Mouse (Mus musculus): Measurements from ENCODE around the gene AC124502.3. TPM values are rescaled to one million over a fixed set of nuclear protein-coding genes. Genes with fewer than 3 reads are reported as not detected.

AC124502.3 gene
- polyA plus RNA-seq, 1 experiment from 2014 or later, result 4.0 TPM

- Histone ChIP-seq H3K36me3 (peaks cover 38% of the 10 kb centered on the region), H3K9me3 (replicated peaks) (no peaks in the 10 kb centered on the region), H3K4me1 (peaks cover 62% of the 10 kb centered on the region), H3K27me3 (no peaks in the 10 kb centered on the region), H3K4me2 (replicated peaks) (peak overlapping the region; percentile 93), H3K27ac (peak overlapping the region; percentile 94), H3K9ac (peak overlapping the region; percentile 94), H3K4me3 (peak overlapping the region; percentile 81)
- ATAC-seq (ENCODE audit: low FRiP score), result peak; percentile 5; the same call in 1 of the 2 replicates
- 36% methylated on average over 11 of the region's 11 CpGs for WGBS
These were observed 56.2 kb downstream of the AC124502.3 start for GRCm38 (mm10) chr19:5094746-5095417.

- Histone ChIP-seq H3K36me3 (peaks cover 42% of the 10 kb centered on the region), H3K4me1 (peaks cover 64% of the 10 kb centered on the region), H3K27ac (peak overlapping the region; percentile 94), H3K4me2 (replicated peaks) (peak overlapping the region; percentile 93), H3K27me3 (no peaks in the 10 kb centered on the region), H3K9me3 (replicated peaks) (no peaks in the 10 kb centered on the region), H3K9ac (peak overlapping the region; percentile 94), H3K4me3 (peak overlapping the region; percentile 81)
- WGBS, result 10% methylated on average over 9 of the region's 9 CpGs
- ATAC-seq (ENCODE audit: low FRiP score), result no peak
These were observed 57.3 kb downstream of the AC124502.3 start for GRCm38 (mm10) chr19:5095887-5096474.

- Histone ChIP-seq H3K4me2 (replicated peaks) (peak overlapping the region; percentile 93), H3K36me3 (peaks cover 42% of the 10 kb centered on the region), H3K27ac (peak overlapping the region; percentile 94), H3K4me1 (peaks cover 61% of the 10 kb centered on the region), H3K9ac (peak overlapping the region; percentile 94), H3K9me3 (replicated peaks) (no peaks in the 10 kb centered on the region), H3K4me3 (peak overlapping the region; percentile 81), H3K27me3 (no peaks in the 10 kb centered on the region)
- peak; percentile 16; the same call in 1 of the 2 replicates for ATAC-seq (ENCODE audit: low FRiP score)
- 4% methylated on average over 26 of the region's 31 CpGs for WGBS
These were observed 59.1 kb downstream of the AC124502.3 start for GRCm38 (mm10) chr19:5097521-5098362.

- peak within 1 kb of the TSS; percentile 94 for H3K9ac ChIP-seq
- 3% methylated on average over 39 of the region's 48 CpGs for WGBS
- peak within 1 kb of the TSS; percentile 81 for H3K4me3 ChIP-seq
- H3K9me3 ChIP-seq (replicated peaks), result no peaks in the 10 kb centered on the region
- H3K36me3 ChIP-seq, result peaks cover 43% of the 10 kb centered on the region
- no peaks in the 10 kb centered on the region for H3K27me3 ChIP-seq
- H3K27ac ChIP-seq, result peak within 1 kb of the TSS; percentile 94
- peak; percentile 53 for ATAC-seq (ENCODE audit: low FRiP score)
- H3K4me2 ChIP-seq (replicated peaks), result peak within 1 kb of the TSS; percentile 93
- H3K4me1 ChIP-seq, result peaks cover 59% of the 10 kb centered on the region
These were observed 59.9 kb downstream of the AC124502.3 start, which contains the start of gene Cnih2 for GRCm38 (mm10) chr19:5098363-5099143. Gene Cnih2 (minus strand): TSS chr19:5098521.

Other genes starting within 250 kb of the AC124502.3 start
- 88.8 and 94.8 TPM in 2 replicates for gene Rbm4, start 245.0 kb upstream of the AC124502.3 start, polyA plus RNA-seq (2016; fragmentation: Nextera tagmentation; extraction: Ambion mirVana)
- gene Gm21992, start 227.3 kb upstream of the AC124502.3 start, polyA plus RNA-seq (2016; fragmentation: Nextera tagmentation; extraction: Ambion mirVana), result 41.5 and 42.9 TPM in 2 replicates
- gene Rbm14, start 227.3 kb upstream of the AC124502.3 start, polyA plus RNA-seq (2016; fragmentation: Nextera tagmentation; extraction: Ambion mirVana), result 96.0 and 97.9 TPM in 2 replicates
- 42.7 and 46.4 TPM in 2 replicates for gene Ccs, start 199.6 kb upstream of the AC124502.3 start, polyA plus RNA-seq (2016; fragmentation: Nextera tagmentation; extraction: Ambion mirVana)
- gene Ccdc87, start 199.5 kb upstream of the AC124502.3 start, polyA plus RNA-seq (2016; fragmentation: Nextera tagmentation; extraction: Ambion mirVana), result 0.35 and 0.40 TPM in 2 replicates
- 56.3 and 57.4 TPM in 2 replicates for gene Ctsf, start 183.8 kb upstream of the AC124502.3 start, polyA plus RNA-seq (2016; fragmentation: Nextera tagmentation; extraction: Ambion mirVana)
- gene Actn3, start 161.0 kb upstream of the AC124502.3 start, polyA plus RNA-seq (2016; fragmentation: Nextera tagmentation; extraction: Ambion mirVana), result 2.6 and 4.2 TPM in 2 replicates
- 21.1 and 21.4 TPM in 2 replicates for gene Zdhhc24, start 160.2 kb upstream of the AC124502.3 start, polyA plus RNA-seq (2016; fragmentation: Nextera tagmentation; extraction: Ambion mirVana)
- gene Bbs1, start 132.3 kb upstream of the AC124502.3 start, polyA plus RNA-seq (2016; fragmentation: Nextera tagmentation; extraction: Ambion mirVana), result 7.2 and 9.8 TPM in 2 replicates
- gene Dpp3, start 110.6 kb upstream of the AC124502.3 start, polyA plus RNA-seq (2016; fragmentation: Nextera tagmentation; extraction: Ambion mirVana), result 167 TPM in 2 replicates
- gene Peli3, start 95.8 kb upstream of the AC124502.3 start, polyA plus RNA-seq (2016; fragmentation: Nextera tagmentation; extraction: Ambion mirVana), result 6.5 and 6.7 TPM in 2 replicates
- gene Mrpl11, start 76.7 kb upstream of the AC124502.3 start, polyA plus RNA-seq (2016; fragmentation: Nextera tagmentation; extraction: Ambion mirVana), result 116 and 124 TPM in 2 replicates
- 0.08 and 0.10 TPM in 2 replicates for gene Npas4, start 48.6 kb upstream of the AC124502.3 start, polyA plus RNA-seq (2016; fragmentation: Nextera tagmentation; extraction: Ambion mirVana)
- 5.3 and 7.2 TPM in 2 replicates for gene Slc29a2, start 15.0 kb upstream of the AC124502.3 start, polyA plus RNA-seq (2016; fragmentation: Nextera tagmentation; extraction: Ambion mirVana)
- gene B4gat1, start 65 bp upstream of the AC124502.3 start, polyA plus RNA-seq (2016; fragmentation: Nextera tagmentation; extraction: Ambion mirVana), result 43.8 and 48.7 TPM in 2 replicates
- gene Brms1, start 2.5 kb downstream of the AC124502.3 start, polyA plus RNA-seq (2016; fragmentation: Nextera tagmentation; extraction: Ambion mirVana), result 56.9 and 61.2 TPM in 2 replicates
- gene Rin1, start 11.6 kb downstream of the AC124502.3 start, polyA plus RNA-seq (2016; fragmentation: Nextera tagmentation; extraction: Ambion mirVana), result 1.4 and 1.6 TPM in 2 replicates
- gene Cd248, start 29.2 kb downstream of the AC124502.3 start, polyA plus RNA-seq (2016; fragmentation: Nextera tagmentation; extraction: Ambion mirVana), result 32.0 and 41.9 TPM in 2 replicates
- 1.5 and 2.4 TPM in 2 replicates for gene Tmem151a, start 46.6 kb downstream of the AC124502.3 start, polyA plus RNA-seq (2016; fragmentation: Nextera tagmentation; extraction: Ambion mirVana)
- 60.3 and 61.6 TPM in 2 replicates for gene Yif1a, start 49.6 kb downstream of the AC124502.3 start, polyA plus RNA-seq (2016; fragmentation: Nextera tagmentation; extraction: Ambion mirVana)
- gene Cnih2, start 59.6 kb downstream of the AC124502.3 start, polyA plus RNA-seq (2016; fragmentation: Nextera tagmentation; extraction: Ambion mirVana), result 213 and 216 TPM in 2 replicates
- gene Rab1b, start 68.2 kb downstream of the AC124502.3 start, polyA plus RNA-seq (2016; fragmentation: Nextera tagmentation; extraction: Ambion mirVana), result 239 and 242 TPM in 2 replicates
- gene Klc2, start 79.7 kb downstream of the AC124502.3 start, polyA plus RNA-seq (2016; fragmentation: Nextera tagmentation; extraction: Ambion mirVana), result 56.1 and 67.3 TPM in 2 replicates
- gene Pacs1, start 234.2 kb downstream of the AC124502.3 start, polyA plus RNA-seq (2016; fragmentation: Nextera tagmentation; extraction: Ambion mirVana), result 36.6 and 38.8 TPM in 2 replicates